Mouse (Mus musculus) neural tube, embryonic 11.5 days (tissue): ENCODE results near the gene Pcsk5. TPM values are rescaled to one million over a fixed set of nuclear protein-coding genes. Genes with fewer than 3 reads are reported as not detected.

ENCODE experiments used
- ATAC-seq: fragments of 200-750 bp; cut with Nextera tagmentation; 2 replicates; pipeline ENCODE4 v1.8.0; 2017; ENCODE audit warnings: moderate number of reproducible peaks, mild to moderate bottlenecking, moderate TSS enrichment, moderate library complexity; ENCODE audit not compliant: insufficient read depth, low FRiP score, low TSS enrichment
- DNase-seq: peaks from one replicate; pipeline ENCODE4 v3.0.0-alpha.2; 2015; ENCODE audit warnings: low spot score
- H3K27ac ChIP-seq: fragments of 300-500 bp; sonication (generic); 2 replicates; pipeline ENCODE4 v1.5.1; 2014; ENCODE audit warnings: low read depth, mild to moderate bottlenecking, low read length
- H3K27me3 ChIP-seq: fragments of 300-500 bp; sonication (generic); 2 replicates; pipeline ENCODE4 v1.6.1; 2014; ENCODE audit warnings: mild to moderate bottlenecking, low read length, mixed read lengths; ENCODE audit not compliant: control insufficient read depth, insufficient read depth
- H3K36me3 ChIP-seq: fragments of 300-500 bp; sonication (generic); 2 replicates; pipeline ENCODE4 v1.6.1; 2014; ENCODE audit warnings: mild to moderate bottlenecking, low read length, moderate library complexity, mixed read lengths; ENCODE audit not compliant: control insufficient read depth, insufficient read depth
- H3K4me1 ChIP-seq: fragments of 300-500 bp; sonication (generic); 2 replicates; pipeline ENCODE4 v1.6.1; 2014; ENCODE audit warnings: low read length, mixed read lengths; ENCODE audit not compliant: control insufficient read depth, insufficient read depth
- H3K4me2 ChIP-seq: fragments of 300-500 bp; sonication (generic); 2 replicates; pipeline ENCODE4 v1.6.1; 2014; ENCODE audit warnings: low read depth, mild to moderate bottlenecking, moderate library complexity
- H3K4me3 ChIP-seq: fragments of 300-500 bp; sonication (generic); 2 replicates; pipeline ENCODE4 v1.5.1; 2014; ENCODE audit warnings: low read depth, low read length
- H3K9ac ChIP-seq: fragments of 300-500 bp; sonication (generic); 2 replicates; pipeline ENCODE4 v1.6.1; 2014; ENCODE audit warnings: mild to moderate bottlenecking, low read length
- H3K9me3 ChIP-seq: fragments of 300-500 bp; sonication (generic); 2 replicates; pipeline ENCODE4 v1.6.1; 2016; ENCODE audit warnings: low read length; ENCODE audit not compliant: control insufficient read depth
- WGBS: fragments of 180-500 bp; shearing (Covaris S2); extraction: QIAGEN DNeasy Blood & Tissue Kit; methylation state at CpG from one replicate; pipeline ENCODE4 v1.1.7; 2014; 5-methylcytosine and 5-hydroxymethylcytosine counted together
- polyA plus RNA-seq: library from polyadenylated mRNA; unstranded; fragments of >200 nt; fragmentation: Nextera tagmentation; extraction: Ambion mirVana; gene quantifications from 2 replicates; pipeline ENCODE4 v1.2.1, GENCODE M21; 2014

The Pcsk5 gene
- polyA plus RNA-seq, 1 experiment from 2014 or later = 9.4 TPM

GRCm38 (mm10) chr19:17650831-17651502 is 186.5 kb downstream of the Pcsk5 start:
- DNase-seq = peak; percentile 63
- Histone ChIP-seq H3K9me3 (no peaks in the 10 kb centered on the region), H3K27me3 (no peaks in the 10 kb centered on the region), H3K4me1 (no peaks in the 10 kb centered on the region), H3K4me3 (no peak overlapping the region), H3K4me2 (no peak overlapping the region), H3K36me3 (no peaks in the 10 kb centered on the region), H3K9ac (no peak overlapping the region), H3K27ac (no peak overlapping the region)
- 6% methylated on average over 5 of the region's 5 CpGs for WGBS
- ATAC-seq = peak; percentile 89

- ATAC-seq = no peak
- DNase-seq = peak; percentile 16
- no peaks in the 10 kb centered on the region for H3K36me3 ChIP-seq
- no peak overlapping the region for H3K4me2 ChIP-seq
- no peak overlapping the region for H3K9ac ChIP-seq
- H3K27ac ChIP-seq = no peak overlapping the region
- no peaks in the 10 kb centered on the region for H3K9me3 ChIP-seq
- H3K4me3 ChIP-seq = no peak overlapping the region
- no peaks in the 10 kb centered on the region for H3K4me1 ChIP-seq
- WGBS = 57% methylated on average over 3 of the region's 3 CpGs
- H3K27me3 ChIP-seq = no peaks in the 10 kb centered on the region
These were observed 187.5 kb downstream of the Pcsk5 start for GRCm38 (mm10) chr19:17649967-17650366.

DNA sequence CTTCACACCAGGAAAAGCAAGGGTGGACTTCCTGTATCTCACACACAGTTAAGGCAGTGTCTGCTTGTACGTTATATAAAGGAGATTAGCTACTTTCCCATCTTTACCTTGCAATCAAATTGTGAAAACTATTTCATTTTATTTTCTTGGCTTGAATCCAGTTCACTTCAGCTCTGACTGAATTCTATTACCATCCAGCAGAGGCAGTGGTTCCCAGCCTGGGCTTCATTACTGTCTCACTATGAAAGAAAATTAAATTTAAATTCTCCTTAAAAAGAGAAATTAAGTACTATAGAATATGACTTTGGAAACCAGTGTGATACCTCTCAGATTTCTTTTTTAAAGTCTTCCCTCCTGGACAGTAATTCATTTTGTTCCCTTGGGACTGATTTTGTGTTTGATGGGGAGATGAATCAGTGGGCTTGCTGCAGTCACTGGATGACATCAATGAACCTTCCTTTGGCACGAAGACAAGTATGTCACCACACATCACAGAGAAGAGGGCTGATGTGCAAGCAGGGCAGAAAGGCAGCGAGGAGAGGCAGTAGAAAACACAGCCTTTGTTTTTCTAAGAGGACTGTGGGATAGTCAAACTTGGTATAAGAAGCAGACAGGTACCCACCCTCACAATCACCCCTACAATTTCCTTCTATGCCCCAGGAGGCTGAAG is 194.2 kb downstream of the Pcsk5 start:
- DNase-seq (no peak), ATAC-seq (no peak)
- no peak overlapping the region for H3K4me2 ChIP-seq
- no peak overlapping the region for H3K27ac ChIP-seq
- no peak overlapping the region for H3K9ac ChIP-seq
- H3K27me3 ChIP-seq = no peaks in the 10 kb centered on the region
- H3K36me3 ChIP-seq = no peaks in the 10 kb centered on the region
- 82% methylated on average over 3 of the region's 3 CpGs for WGBS
- no peak overlapping the region for H3K4me3 ChIP-seq
- H3K4me1 ChIP-seq = no peaks in the 10 kb centered on the region
- no peaks in the 10 kb centered on the region for H3K9me3 ChIP-seq

GRCm38 (mm10) chr19:17635984-17636383 is 201.4 kb downstream of the Pcsk5 start:
- ATAC-seq (no peak), DNase-seq (no peak)
- Histone ChIP-seq H3K9ac (no peak overlapping the region), H3K27me3 (no peaks in the 10 kb centered on the region), H3K4me3 (no peak overlapping the region), H3K4me2 (no peak overlapping the region), H3K4me1 (no peaks in the 10 kb centered on the region), H3K27ac (no peak overlapping the region), H3K36me3 (no peaks in the 10 kb centered on the region), H3K9me3 (no peaks in the 10 kb centered on the region)
- 72% methylated on average over 6 of the region's 6 CpGs for WGBS

DNA sequence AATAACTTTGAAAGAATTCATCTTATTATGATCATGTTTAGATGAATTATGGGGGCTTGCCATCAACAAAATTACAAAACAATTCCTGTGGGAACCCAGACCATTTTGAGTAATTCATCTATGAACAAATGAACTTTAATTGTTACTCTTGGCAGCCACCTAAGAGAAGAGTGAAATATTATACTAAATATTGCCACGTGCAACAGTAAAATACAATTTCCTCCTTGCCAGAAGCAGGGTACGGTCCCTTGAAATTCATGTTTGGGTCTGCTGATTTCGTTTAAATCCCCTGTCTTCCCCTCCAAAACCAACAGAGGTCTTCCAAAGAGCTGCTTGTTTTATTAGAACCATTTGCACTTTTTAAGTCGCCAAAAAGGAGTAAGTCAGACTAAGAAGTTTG is 221.8 kb downstream of the Pcsk5 start:
- H3K4me3 ChIP-seq = no peak overlapping the region
- no peaks in the 10 kb centered on the region for H3K4me1 ChIP-seq
- no peaks in the 10 kb centered on the region for H3K27me3 ChIP-seq
- ATAC-seq (no peak), DNase-seq (no peak)
- no peak overlapping the region for H3K27ac ChIP-seq
- no peak overlapping the region for H3K9ac ChIP-seq
- 79% methylated on average over 4 of the region's 4 CpGs for WGBS
- H3K36me3 ChIP-seq = no peaks in the 10 kb centered on the region
- no peaks in the 10 kb centered on the region for H3K9me3 ChIP-seq
- no peak overlapping the region for H3K4me2 ChIP-seq

DNA sequence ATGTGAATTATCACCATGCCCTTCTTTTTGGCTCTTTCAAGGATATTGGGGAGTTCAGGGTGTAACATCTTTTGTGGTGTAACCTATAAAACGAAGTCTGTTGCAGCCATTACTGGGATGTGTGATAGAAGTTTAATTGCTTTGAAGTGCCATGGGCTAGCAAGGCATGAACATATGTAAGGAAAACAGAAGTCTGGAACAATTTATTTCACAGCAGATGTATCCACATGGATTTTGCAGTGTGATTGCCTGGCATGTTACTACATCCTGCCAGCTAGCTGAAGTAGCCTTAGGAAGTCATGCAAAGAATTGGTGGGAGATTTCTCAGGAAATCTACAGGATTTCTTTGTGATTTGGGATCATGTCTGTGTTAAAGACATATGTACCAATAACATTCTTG is 230.9 kb downstream of the Pcsk5 start:
- no peak for DNase-seq
- WGBS = 72% methylated on average over 1 of the region's 1 CpGs

DNA sequence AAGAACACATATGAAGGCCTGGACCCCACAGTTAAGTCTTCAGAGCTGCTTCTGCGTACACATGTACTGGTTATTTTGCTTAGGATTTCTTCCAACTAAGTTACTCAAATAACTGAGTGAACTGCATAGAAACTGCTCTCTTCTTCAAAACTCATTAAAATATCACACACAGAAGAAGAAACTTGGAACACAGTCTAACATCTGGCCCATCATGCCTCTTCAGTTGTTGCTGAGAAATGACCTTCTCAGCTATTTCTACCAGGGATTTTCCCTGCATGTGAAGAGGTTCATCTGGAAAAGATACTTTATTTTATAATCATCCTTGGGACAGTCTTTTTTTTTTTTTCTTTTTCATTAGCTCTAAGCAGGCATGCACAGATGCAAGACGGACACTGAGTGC is 231.3 kb downstream of the Pcsk5 start:
- DNase-seq = no peak
- H3K4me1 ChIP-seq = no peaks in the 10 kb centered on the region
- H3K9me3 ChIP-seq = no peaks in the 10 kb centered on the region
- no peak overlapping the region for H3K27ac ChIP-seq
- H3K27me3 ChIP-seq = no peaks in the 10 kb centered on the region
- H3K4me2 ChIP-seq = no peak overlapping the region
- ATAC-seq = no peak
- 79% methylated on average over 2 of the region's 2 CpGs for WGBS
- no peak overlapping the region for H3K9ac ChIP-seq
- no peak overlapping the region for H3K4me3 ChIP-seq
- no peaks in the 10 kb centered on the region for H3K36me3 ChIP-seq

More for the DNA sequence above, 230.9 kb downstream of the Pcsk5 start:
- H3K4me2 ChIP-seq = no peak overlapping the region
- no peaks in the 10 kb centered on the region for H3K36me3 ChIP-seq
- H3K9ac ChIP-seq = no peak overlapping the region
- no peaks in the 10 kb centered on the region for H3K4me1 ChIP-seq
- H3K4me3 ChIP-seq = no peak overlapping the region
- no peaks in the 10 kb centered on the region for H3K9me3 ChIP-seq
- no peak for ATAC-seq
- no peak overlapping the region for H3K27ac ChIP-seq
- H3K27me3 ChIP-seq = no peaks in the 10 kb centered on the region

DNA sequence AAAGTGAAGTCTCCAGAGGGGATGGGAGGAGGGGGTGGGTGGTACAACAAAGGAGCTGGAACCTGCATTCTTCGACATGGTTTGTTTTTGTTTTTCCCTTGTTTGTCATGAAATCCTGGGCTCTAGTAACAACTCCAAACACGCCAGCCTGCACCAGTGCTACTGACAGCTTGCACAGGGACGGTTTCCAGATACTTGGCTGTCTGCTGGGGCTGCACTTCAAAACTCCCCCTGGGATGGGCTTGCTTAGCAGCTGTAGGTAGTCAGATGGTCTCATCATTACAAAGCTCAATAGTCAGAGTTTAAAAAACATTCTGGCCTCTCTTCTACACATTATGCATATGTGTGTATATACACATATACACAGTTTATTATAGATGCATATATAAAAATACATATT is 234.1 kb downstream of the Pcsk5 start:
- H3K9ac ChIP-seq = no peak overlapping the region
- H3K4me2 ChIP-seq = no peak overlapping the region
- no peak overlapping the region for H3K4me3 ChIP-seq
- no peaks in the 10 kb centered on the region for H3K27me3 ChIP-seq
- ATAC-seq (no peak), DNase-seq (no peak)
- no peak overlapping the region for H3K27ac ChIP-seq
- no peaks in the 10 kb centered on the region for H3K4me1 ChIP-seq
- H3K36me3 ChIP-seq = no peaks in the 10 kb centered on the region
- 71% methylated on average over 3 of the region's 3 CpGs for WGBS
- no peaks in the 10 kb centered on the region for H3K9me3 ChIP-seq

DNA sequence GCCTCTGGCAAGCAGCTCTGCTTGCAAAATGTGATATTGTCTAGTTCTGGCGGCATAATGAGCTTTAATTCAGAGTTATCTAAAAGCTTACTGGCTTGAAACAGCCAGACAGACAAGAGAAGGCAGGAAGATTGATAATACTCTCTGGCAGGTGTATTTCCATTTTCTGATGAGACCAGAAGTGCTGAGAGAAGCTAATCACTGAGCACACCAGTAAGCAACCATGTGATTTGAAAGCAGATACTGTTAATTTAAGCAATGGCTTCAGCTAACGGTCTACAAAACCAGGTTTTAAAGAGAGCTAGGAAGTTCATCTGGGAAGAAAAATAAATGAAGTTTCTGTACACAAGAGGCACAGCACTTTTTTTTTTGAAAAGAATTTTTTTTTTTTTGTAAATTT is 237.1 kb downstream of the Pcsk5 start:
- Histone ChIP-seq H3K4me3 (no peak overlapping the region), H3K9me3 (no peaks in the 10 kb centered on the region), H3K4me1 (no peaks in the 10 kb centered on the region), H3K36me3 (no peaks in the 10 kb centered on the region), H3K9ac (no peak overlapping the region), H3K4me2 (no peak overlapping the region), H3K27me3 (no peaks in the 10 kb centered on the region), H3K27ac (no peak overlapping the region)
- WGBS = 84% methylated on average over 2 of the region's 2 CpGs
- DNase-seq (no peak), ATAC-seq (no peak)
